Mouse (Mus musculus) megakaryocyte, adult 5-6 weeks (primary cell): ENCODE data around the gene Fam50b. TPM values are rescaled to one million over a fixed set of nuclear protein-coding genes. Genes with fewer than 3 reads are reported as not detected.
A peak's percentile ranks its signal among the peaks of the same experiment; 100 is the strongest.

Experiments
- ATAC-seq: 2 replicates; pipeline ENCODE4 v1.8.0; 2016; ENCODE audit warnings: mild to moderate bottlenecking, inconsistent platforms; ENCODE audit not compliant: poor library complexity, severe bottlenecking
- total RNA-seq, 2 experiments: library from RNA; stranded (forward) in 1 of 2; stranded (reverse) in 1 of 2; fragments of 153-499, 151-499 nt in 1 of 2; fragments of 221-1000, 200-1000 nt in 1 of 2; gene quantifications; 2 replicates each; pipeline versions ENCODE4 v1.2.3 to v1.2.4; 2015 to 2017

Fam50b gene
- total RNA-seq (2015): not detected in 2 replicates
- total RNA-seq (2017): not detected in 2 replicates

- no peak for ATAC-seq
These were observed at the start of gene Fam50b for GRCm38 (mm10) chr13:34734686-34735085. Fam50b (plus strand) TSS chr13:34734850.

- ATAC-seq: no peak
These were observed 49.5 kb upstream of the Fam50b start for GRCm38 (mm10) chr13:34685008-34685765.

- ATAC-seq: peak; percentile 67
These were observed 43.6 kb upstream of the Fam50b start for GRCm38 (mm10) chr13:34691049-34691448.

GRCm38 (mm10) chr13:34693111-34693510 lies 41.5 kb upstream of the Fam50b start:
- ATAC-seq: no peak

- no peak for ATAC-seq
These were observed 37.8 kb upstream of the Fam50b start for GRCm38 (mm10) chr13:34696734-34697332.

- no peak for ATAC-seq
These were observed 34.6 kb upstream of the Fam50b start for GRCm38 (mm10) chr13:34700091-34700490.

- ATAC-seq: no peak
These were observed 34.0 kb upstream of the Fam50b start for GRCm38 (mm10) chr13:34700630-34701029.

- no peak for ATAC-seq
These were observed 31.3 kb upstream of the Fam50b start for GRCm38 (mm10) chr13:34703301-34703700.

GRCm38 (mm10) chr13:34703795-34704194 lies 30.9 kb upstream of the Fam50b start:
- ATAC-seq: no peak

GRCm38 (mm10) chr13:34704835-34705234 lies 29.8 kb upstream of the Fam50b start:
- ATAC-seq: no peak

- ATAC-seq: no peak
These were observed 25.7 kb upstream of the Fam50b start for GRCm38 (mm10) chr13:34708955-34709354.

- no peak for ATAC-seq
These were observed 25.1 kb upstream of the Fam50b start for GRCm38 (mm10) chr13:34709566-34709965.

GRCm38 (mm10) chr13:34711410-34711809 lies 23.2 kb upstream of the Fam50b start:
- no peak for ATAC-seq

- no peak for ATAC-seq
These were observed 21.8 kb upstream of the Fam50b start for GRCm38 (mm10) chr13:34712881-34713280.

- ATAC-seq: no peak
These were observed 19.2 kb upstream of the Fam50b start for GRCm38 (mm10) chr13:34715437-34715838.

- no peak for ATAC-seq
These were observed 9.6 kb upstream of the Fam50b start for GRCm38 (mm10) chr13:34724831-34725592.

- ATAC-seq: no peak
These were observed 8.7 kb upstream of the Fam50b start for GRCm38 (mm10) chr13:34725800-34726476.

GRCm38 (mm10) chr13:34726477-34726805 lies 8.2 kb upstream of the Fam50b start:
- no peak for ATAC-seq

- no peak for ATAC-seq
These were observed 7.6 kb upstream of the Fam50b start for GRCm38 (mm10) chr13:34727060-34727459.

- no peak for ATAC-seq
These were observed 3.1 kb upstream of the Fam50b start for GRCm38 (mm10) chr13:34731551-34731950.

GRCm38 (mm10) chr13:34733780-34734179 lies 870 bp upstream of the Fam50b start:
- no peak for ATAC-seq
